Mouse (Mus musculus) brain, embryonic 14.5 days (tissue): Measurements from ENCODE around the gene Cwh43. TPM values are rescaled to one million over a fixed set of nuclear protein-coding genes. Genes with fewer than 3 reads are reported as not detected.
A peak's percentile ranks its signal among the peaks of the same experiment; 100 is the strongest.

ENCODE experiments used
- DNase-seq: peaks from one replicate; pipeline ENCODE4 v3.0.0-alpha.2; 2011; ENCODE audit warnings: low read depth
- CTCF ChIP-seq: fragments of 200-500 bp; IDR thresholded peaks from 2 replicates; pipeline ENCODE4 v1.5.1; 2012; ENCODE audit warnings: inconsistent platforms, mild to moderate bottlenecking, moderate library complexity, borderline replicate concordance; ENCODE audit not compliant: insufficient read depth, insufficient read length; ENCODE audit errors: extremely low read depth
- POLR2A ChIP-seq: fragments of 200-500 bp; IDR thresholded peaks from 2 replicates; pipeline ENCODE4 v1.6.1; 2012; ENCODE audit warnings: mild to moderate bottlenecking, inconsistent platforms, borderline replicate concordance; ENCODE audit not compliant: poor library complexity, insufficient read depth, insufficient read length, severe bottlenecking; ENCODE audit errors: extremely low read depth
- polyA plus RNA-seq: library from polyadenylated mRNA; depleted of rRNA; stranded (reverse); fragments of >200 nt; gene quantifications from 2 replicates; pipeline ENCODE4 v1.2.3, GENCODE M21; 2012

Cwh43 gene
- polyA plus RNA-seq, 1 experiment: 0.25 TPM

DNA sequence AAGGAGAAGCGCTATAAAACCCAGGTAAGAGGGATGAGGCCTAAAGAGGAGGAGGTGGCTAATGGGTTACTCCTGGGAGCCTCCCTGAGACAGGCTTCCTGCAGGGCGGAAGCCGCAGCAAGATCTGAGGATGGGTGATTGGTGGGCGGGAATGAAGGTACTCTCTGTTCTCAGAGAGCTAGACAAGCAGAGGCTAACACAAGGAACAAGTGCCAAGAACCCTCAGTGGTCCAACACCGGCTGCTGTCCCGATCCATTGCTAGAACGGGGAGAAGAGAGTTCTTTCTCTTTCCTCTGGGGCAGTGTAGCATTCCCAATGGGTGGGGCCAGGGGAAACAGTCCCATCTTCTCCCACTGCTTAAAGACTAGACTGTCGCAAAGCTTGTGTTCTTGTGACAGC is 25.0 kb upstream of the Cwh43 start:
- no peak for TF ChIP-seq CTCF
- TF ChIP-seq POLR2A: no peak
- DNase-seq: no peak

DNA sequence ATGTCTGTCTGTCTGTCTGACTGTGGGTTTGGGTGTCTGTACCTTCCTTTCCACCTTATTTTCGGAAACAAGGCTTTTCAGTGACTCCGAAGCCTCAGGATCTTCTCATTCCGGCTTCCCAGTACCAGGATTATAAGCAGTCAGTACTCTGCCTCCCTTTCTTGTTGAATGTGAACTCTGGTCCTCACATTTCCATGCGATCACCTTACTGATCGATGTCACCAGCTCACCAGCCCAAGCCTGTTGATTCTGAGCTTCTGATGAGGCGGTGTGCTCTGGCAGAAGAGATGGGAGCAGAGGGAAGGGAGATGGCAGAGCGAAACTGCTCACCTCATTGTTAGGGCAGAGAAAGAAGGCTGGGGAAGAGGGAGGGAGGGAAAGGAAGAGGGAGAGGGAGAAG is 24.4 kb upstream of the Cwh43 start:
- no peak for DNase-seq

DNA sequence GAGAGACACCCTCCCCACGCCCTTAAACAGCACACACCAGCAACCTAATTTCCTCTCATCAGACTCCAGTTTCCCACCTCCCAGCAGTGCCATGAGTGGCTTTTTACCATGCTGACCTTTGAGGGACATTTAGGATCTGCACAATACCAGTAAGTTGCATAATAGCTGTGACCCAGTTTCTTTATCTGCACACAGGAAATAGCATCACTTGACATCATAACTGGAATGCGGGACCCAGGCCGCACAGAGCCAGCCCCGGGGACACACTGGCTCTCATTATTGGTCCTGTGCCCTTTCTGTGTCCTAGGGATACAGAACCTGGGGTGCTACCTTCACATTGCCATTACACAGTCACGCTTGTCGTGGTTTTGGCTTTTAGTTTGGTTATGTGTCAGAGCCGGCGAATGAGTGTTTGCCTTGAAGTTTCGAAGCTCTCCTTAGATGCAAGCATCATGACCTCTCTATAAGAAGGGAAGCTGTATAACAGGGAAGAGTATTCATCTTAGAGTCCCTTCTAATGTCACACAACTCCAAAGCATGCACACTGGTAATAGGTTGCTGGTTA is 23.8 kb upstream of the Cwh43 start:
- DNase-seq: no peak
- TF ChIP-seq CTCF: no peak
- no peak for TF ChIP-seq POLR2A

More for the DNA sequence above, 24.4 kb upstream of the Cwh43 start:
- TF ChIP-seq CTCF (no peak), POLR2A (no peak)

DNA sequence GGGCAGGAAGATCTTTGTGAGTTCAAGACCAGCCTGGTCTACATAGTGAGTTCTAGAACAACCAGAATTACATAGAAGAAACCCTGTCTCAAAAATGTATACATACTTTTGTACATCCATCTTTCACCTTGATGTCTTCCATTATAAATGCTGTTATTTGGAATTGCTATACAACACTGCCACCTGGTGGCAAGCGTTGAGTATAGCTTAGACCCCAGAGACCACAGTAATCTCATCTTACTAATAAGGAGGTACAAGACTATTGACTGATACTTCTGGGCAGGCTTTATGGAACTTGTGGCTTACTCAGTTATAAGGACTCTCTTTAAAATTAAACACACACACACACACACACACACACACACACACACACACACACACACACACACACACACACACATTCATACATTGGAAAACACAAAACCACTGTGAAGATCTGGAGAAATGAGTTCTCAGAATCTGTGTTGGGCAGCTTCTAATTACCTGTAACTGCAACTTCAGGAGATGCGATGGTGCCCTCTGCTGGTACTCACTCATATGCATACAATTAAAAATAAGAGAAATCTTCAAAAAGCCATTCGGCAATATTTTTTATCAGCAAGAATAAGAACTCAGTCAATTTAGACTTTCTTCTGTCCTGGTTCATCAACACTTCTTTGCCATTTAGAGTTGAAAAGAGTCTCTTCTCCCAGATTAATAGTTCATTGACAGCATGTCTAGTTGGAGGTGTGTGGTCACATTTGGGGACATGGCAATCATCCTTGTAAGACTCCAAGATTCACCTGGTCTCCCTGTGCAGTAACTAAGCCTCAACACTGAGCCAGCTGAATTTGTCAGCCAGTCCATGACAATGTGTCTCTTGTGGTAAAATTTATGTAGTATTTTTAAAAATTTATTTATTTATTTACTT is 22.9 kb upstream of the Cwh43 start:
- TF ChIP-seq POLR2A (no peak), CTCF (peak; percentile 65; the same call in 1 of the 2 replicates)

DNA sequence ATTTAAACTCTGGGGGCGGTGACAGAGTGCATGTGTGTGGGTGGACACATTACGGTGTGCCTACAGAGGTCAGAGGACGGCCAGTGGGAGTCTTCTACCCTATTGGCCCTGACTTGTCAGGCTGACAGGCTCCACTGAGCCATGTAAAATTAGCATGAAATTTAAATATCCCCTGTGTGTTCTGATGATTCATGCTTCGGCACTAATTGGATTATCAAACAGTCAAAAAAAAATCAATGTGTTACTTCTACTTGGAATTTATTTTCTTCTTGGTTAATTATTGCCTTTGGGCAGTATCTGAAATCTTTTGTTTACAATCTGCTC is 22.3 kb upstream of the Cwh43 start:
- DNase-seq: peak; percentile 48
- TF ChIP-seq CTCF (no peak), POLR2A (no peak)

More for the DNA sequence above, 22.9 kb upstream of the Cwh43 start:
- DNase-seq: peak; percentile 91

DNA sequence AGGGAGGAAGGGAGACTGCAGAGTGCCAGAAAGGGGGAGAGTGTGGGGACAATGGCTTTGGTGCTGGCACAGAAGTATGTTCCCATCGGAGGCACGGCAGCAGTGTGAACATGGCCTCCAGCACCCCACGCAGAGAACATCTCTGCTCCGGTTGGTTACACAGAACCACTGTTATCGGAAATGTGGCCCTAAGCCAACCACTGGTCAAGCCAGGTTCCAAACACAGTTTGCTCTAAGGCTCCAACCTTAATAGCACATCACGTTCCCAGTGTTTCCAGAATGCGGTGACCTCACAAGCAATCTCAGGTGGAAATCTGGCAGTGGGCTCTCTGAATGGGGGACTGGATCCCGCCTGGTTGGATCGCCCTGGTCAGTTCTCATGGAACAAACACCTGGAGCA is 12.8 kb upstream of the Cwh43 start:
- no peak for DNase-seq
- TF ChIP-seq POLR2A (no peak), CTCF (no peak)

DNA sequence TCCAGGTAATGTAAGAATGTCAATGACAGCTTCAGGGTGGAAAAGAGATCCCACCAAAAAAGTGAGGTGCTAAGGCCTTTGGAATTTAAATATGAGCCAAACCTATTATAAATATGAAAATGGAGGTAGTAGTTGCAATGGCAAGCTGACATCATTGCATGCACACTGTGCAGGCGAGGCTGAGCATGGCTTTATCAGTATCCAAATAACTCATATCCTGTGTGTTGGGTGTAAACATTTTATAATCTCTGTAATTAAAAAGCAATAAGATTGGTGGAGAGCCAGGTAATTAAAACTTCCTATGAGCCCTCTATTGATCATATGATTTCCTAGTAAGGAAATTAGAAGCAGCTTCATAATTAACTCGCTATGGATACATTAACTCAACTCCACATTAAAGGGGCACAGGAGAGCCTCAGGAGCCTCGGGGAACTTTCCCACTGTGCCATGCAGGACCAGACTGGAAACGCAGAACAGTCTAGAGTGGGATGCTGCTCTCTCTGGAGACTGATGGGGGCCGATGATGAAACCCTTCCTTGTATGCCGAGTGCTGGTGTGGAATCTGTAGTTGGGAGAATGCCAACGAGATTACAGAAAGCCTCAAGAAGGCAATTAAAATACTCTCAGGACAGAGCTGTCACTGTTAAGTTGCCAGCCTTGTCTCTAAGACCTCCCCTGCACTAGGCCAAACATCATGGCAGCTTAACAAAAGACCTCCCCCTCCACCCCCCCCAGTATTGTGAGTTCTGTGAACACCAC is 5.9 kb upstream of the Cwh43 start:
- no peak for TF ChIP-seq POLR2A
- no peak for TF ChIP-seq CTCF
- peak; percentile 91 for DNase-seq

DNA sequence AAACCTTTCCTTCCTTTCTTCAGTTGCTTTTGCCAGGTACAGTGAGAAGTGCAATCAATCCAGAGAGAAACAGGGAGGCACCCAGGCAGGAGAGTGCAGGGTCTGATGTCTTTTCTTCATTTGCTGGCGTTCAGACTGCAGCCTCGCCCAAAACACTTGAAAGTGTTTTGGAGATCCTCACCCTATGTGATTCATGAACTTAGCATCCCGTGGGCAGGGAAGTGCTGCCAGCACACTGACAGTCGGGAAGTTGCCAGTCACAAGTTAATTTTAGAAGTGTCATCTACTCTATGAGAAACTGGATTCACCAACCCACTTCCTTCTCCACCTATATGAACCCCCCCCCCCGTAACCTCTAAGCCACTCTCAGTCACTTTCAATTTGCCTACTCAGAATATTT is 4.5 kb upstream of the Cwh43 start:
- TF ChIP-seq POLR2A: no peak
- TF ChIP-seq CTCF: no peak
- no peak for DNase-seq

DNA sequence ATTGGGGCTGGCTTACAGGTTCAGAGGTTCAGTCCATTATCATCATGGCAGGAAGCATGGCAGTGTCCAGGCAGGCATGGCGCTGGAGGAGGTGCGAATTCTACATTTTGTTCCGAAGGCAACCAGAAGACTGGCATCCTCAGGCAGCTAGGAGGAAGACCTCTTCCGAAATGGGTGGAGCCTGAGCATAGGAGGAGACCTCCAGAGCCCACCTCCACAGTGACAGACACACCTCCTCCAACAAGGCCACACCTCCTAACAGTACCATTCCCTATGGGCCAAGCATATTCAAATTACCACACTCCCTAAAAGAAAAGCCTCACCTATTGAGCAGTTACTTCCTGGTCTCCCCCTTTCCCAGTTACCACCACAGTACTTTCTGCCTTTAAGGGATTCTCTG is 3.0 kb upstream of the Cwh43 start:
- no peak for TF ChIP-seq POLR2A
- no peak for TF ChIP-seq CTCF
- no peak for DNase-seq

DNA sequence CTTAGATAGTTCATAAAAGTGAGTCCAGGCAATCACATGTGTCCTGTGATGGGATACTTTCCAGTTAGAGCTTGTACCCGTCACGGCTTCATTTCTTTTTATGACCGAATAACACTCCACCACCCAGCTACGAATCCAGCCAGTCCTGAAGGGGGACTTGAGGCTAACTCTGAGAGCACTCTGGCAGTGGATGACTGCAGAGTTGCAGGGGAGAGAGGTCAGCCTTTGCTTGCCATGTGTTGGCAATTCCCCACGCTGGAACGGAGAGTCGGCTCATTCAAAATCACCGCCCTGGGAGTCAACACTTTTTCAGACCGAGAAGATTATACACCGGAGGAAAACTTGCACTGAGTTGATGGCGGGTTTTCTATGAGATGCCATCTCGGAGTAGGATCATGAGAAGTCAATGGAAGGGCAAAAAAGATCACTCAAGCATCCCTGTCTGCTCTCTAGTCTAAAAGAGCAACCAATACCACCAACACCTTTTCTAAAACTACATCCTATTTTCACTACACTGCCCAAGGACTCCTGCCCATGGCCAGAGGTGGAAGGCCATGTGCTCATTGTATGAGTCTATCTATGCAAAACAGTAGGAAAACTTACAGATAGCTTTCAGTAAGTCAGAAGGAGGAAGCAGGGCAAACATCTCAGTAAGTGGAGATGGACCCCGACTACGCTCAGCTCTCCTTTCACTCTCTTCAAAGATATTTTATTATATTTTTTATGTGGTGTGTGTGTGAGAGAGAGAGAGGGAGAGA is 2.4 kb upstream of the Cwh43 start:
- TF ChIP-seq CTCF (no peak), POLR2A (no peak)
- no peak for DNase-seq

DNA sequence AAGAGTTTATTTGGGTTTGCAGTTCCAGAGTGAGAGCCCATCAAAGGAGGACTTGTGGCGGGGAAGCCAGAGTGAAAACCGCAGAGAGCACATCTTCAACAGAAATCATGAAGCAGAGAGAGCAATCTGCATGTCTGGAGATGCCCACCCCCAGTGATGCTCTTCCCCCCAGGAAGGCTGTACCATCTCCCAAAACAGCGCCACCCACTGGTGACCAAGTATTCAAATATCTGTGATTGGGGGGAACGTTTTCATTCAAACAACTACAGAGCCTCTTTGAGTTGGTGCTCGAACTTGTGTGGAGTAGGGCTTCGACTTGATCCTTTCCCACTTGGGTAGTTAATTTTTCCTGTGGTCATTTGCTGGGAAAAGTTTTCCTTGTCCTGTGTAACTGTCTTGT is 1.1 kb upstream of the Cwh43 start:
- no peak for TF ChIP-seq POLR2A
- TF ChIP-seq CTCF: no peak; the same call in 1 of the 2 replicates
- DNase-seq: no peak
